In the genomic region with DNA sequence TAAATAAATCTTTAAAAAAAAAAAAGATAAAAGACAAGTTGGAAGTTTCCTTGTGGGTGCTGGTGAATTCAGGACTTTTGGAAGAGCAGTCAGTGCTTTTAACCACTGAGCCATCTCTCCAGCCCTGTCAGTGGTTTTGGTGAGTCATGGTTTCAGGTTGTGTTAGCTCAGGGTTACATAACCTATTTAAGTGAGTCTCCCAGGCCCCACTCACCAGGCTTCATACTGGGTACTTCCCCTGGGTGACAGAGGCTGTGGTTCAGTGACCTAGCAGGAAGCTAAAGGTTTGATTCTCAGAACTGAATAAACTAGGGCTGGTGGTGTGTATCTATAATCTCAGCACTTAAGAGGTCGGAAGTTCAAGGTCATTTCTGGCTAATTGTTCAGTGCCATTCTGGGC, we compare ENCODE assay signal across 12 mouse cellular contexts. TPM values are rescaled to one million over a fixed set of nuclear protein-coding genes. Genes with fewer than 3 reads are reported as not detected.
DNase-seq lines count a peak whose midpoint lies in the region; ATAC-seq and TF ChIP-seq lines count a peak whose summit lies in the region.
"Had no signal": no experiment of that assay in that cellular context is flagged by ENCODE, and none has a peak within 500 bp of the region (broad histone marks: within the 10 kb centered on the region; RNA-seq: fewer than 3 reads in every experiment).

No protein-coding gene starts in this region.

- peaks cover 2% of the 10 kb centered on the region; the same call in 1 of the 2 replicates for H3K4me1 ChIP-seq in liver, embryonic 16.5 days (ENCODE audit: control insufficient read depth, low read depth, low read length)
- peaks cover 8% of the 10 kb centered on the region; the same call in 1 of the 2 replicates for H3K4me1 ChIP-seq in spleen, adult 2 months (ENCODE audit: control insufficient read depth, insufficient read depth, insufficient read length)
- no peaks in the 10 kb centered on the region for H3K4me1 ChIP-seq in midbrain, embryonic 14.5 days (ENCODE audit: control insufficient read depth, insufficient read depth, low read length)
- H3K4me1 ChIP-seq in hindbrain, embryonic 10.5 days (replicated peaks): 0 out of 2 replicates have a peak, but pooled peaks cover 3% of the 10 kb centered on the region

- DNase-seq in 416B (ENCODE audit: low read depth): peak; percentile 92
- peak; percentile 85 for DNase-seq in CD4-positive, CD25-positive, alpha-beta regulatory T cell, adult 2 months (ENCODE audit: low read depth, low spot score)
- DNase-seq in spleen, adult 2 months (ENCODE audit: low read depth in 1 of 2, low spot score in 2 of 2): peak; percentile 67 to 82
- no peak for DNase-seq in midbrain, embryonic 14.5 days
- no peak for DNase-seq in hindbrain, embryonic 10.5 days (ENCODE audit: low spot score)
- no peak for DNase-seq in urinary bladder, postnatal 25 days (ENCODE audit: low spot score)
- no peak for DNase-seq in heart, postnatal 25 days (ENCODE audit: low spot score)
- DNase-seq: cerebellum, adult 18-20 months; kidney, adult 8-10 months; layer of hippocampus, adult 9-11 months had no signal

- H3K9ac ChIP-seq in liver, embryonic 16.5 days (ENCODE audit: low read depth, low read length): no peak overlapping the region
- H3K9ac ChIP-seq in midbrain, embryonic 14.5 days (replicated peaks; ENCODE audit: low read length): no peak overlapping the region
- H3K9ac ChIP-seq: liver, embryonic 15.5 days had no signal

- no peak for TF ChIP-seq POLR2A in spleen, adult 2 months (IDR thresholded peaks at IDR 0.05; ENCODE audit: low read depth, low read length)

- no peaks in the 10 kb centered on the region for H3K36me3 ChIP-seq in liver, embryonic 16.5 days (ENCODE audit: control insufficient read depth, insufficient read depth)
- no peaks in the 10 kb centered on the region for H3K36me3 ChIP-seq in spleen, adult 2 months (ENCODE audit: control insufficient read depth, insufficient read depth, low read length)
- no peaks in the 10 kb centered on the region for H3K36me3 ChIP-seq in midbrain, embryonic 14.5 days (ENCODE audit: control insufficient read depth, insufficient read depth, low read length)
- H3K36me3 ChIP-seq in hindbrain, embryonic 10.5 days: no peaks in the 10 kb centered on the region
- H3K36me3 ChIP-seq: liver, embryonic 15.5 days had no signal

- intact Hi-C loops in heart, postnatal 25 days (cut with DNase I): loop anchor here (10.0 kb wide), 1 partner anchor 195 kb away; no protein-coding TSS in a partner anchor

- ATAC-seq in liver, embryonic 16.5 days (ENCODE audit: low read depth): peak; percentile 58
- ATAC-seq in midbrain, embryonic 14.5 days (ENCODE audit: low FRiP score, low TSS enrichment): no peak

- H3K27me3 ChIP-seq in liver, embryonic 16.5 days (ENCODE audit: control insufficient read depth, insufficient read depth, low read depth, low read length): no peaks in the 10 kb centered on the region
- no peaks in the 10 kb centered on the region for H3K27me3 ChIP-seq in spleen, adult 2 months (ENCODE audit: control insufficient read depth, insufficient read depth, low read length)
- no peaks in the 10 kb centered on the region for H3K27me3 ChIP-seq in midbrain, embryonic 14.5 days (ENCODE audit: control insufficient read depth, insufficient read depth, low read length)
- no peaks in the 10 kb centered on the region for H3K27me3 ChIP-seq in hindbrain, embryonic 10.5 days (ENCODE audit: insufficient read depth, poor library complexity, severe bottlenecking)
- H3K27me3 ChIP-seq: liver, embryonic 15.5 days had no signal

- no peak for TF ChIP-seq CTCF in spleen, adult 2 months (IDR thresholded peaks at IDR 0.05; ENCODE audit: extremely low read depth, insufficient read depth, insufficient read length, insufficient replicate concordance)

- no peak overlapping the region for H3K4me3 ChIP-seq in liver, embryonic 16.5 days (ENCODE audit: low read depth, low read length)
- H3K4me3 ChIP-seq in spleen, adult 2 months (ENCODE audit: extremely low read depth, insufficient read depth, insufficient read length): no peak overlapping the region
- H3K4me3 ChIP-seq in midbrain, embryonic 14.5 days (replicated peaks; ENCODE audit: low read depth, low read length): no peak overlapping the region
- H3K4me3 ChIP-seq in hindbrain, embryonic 10.5 days: no peak overlapping the region
- H3K4me3 ChIP-seq: liver, embryonic 15.5 days had no signal

- WGBS in liver, embryonic 16.5 days (ENCODE audit: insufficient replicate concordance): 43% methylated on average over 1 of the region's 1 CpGs
- whole genome bisulfite sequencing in spleen, adult 2 months: 24% methylated on average over 1 of the region's 1 CpGs
- 92% methylated on average over 1 of the region's 1 CpGs for WGBS in midbrain, embryonic 14.5 days
- WGBS in hindbrain, embryonic 10.5 days: 82% methylated on average over 1 of the region's 1 CpGs

- no peak overlapping the region for H3K27ac ChIP-seq in liver, embryonic 16.5 days (ENCODE audit: low read length)
- peak overlapping the region; percentile 65 for H3K27ac ChIP-seq in spleen, adult 2 months (ENCODE audit: insufficient read depth, low read length)
- no peak overlapping the region for H3K27ac ChIP-seq in midbrain, embryonic 14.5 days (replicated peaks; ENCODE audit: low read depth, low read length)
- H3K27ac ChIP-seq in hindbrain, embryonic 10.5 days: no peak overlapping the region
- H3K27ac ChIP-seq: liver, embryonic 15.5 days had no signal

- no peak overlapping the region for H3K4me2 ChIP-seq in liver, embryonic 16.5 days (ENCODE audit: low read depth, low read length)
- no peak overlapping the region for H3K4me2 ChIP-seq in midbrain, embryonic 14.5 days (ENCODE audit: low read length)
- H3K4me2 ChIP-seq: liver, embryonic 15.5 days had no signal

- H3K9me3 ChIP-seq in liver, embryonic 16.5 days (replicated peaks; ENCODE audit: control insufficient read depth, low read length): no peaks in the 10 kb centered on the region
- H3K9me3 ChIP-seq in midbrain, embryonic 14.5 days (ENCODE audit: control insufficient read depth, low read length): no peaks in the 10 kb centered on the region
- no peaks in the 10 kb centered on the region for H3K9me3 ChIP-seq in hindbrain, embryonic 10.5 days
- H3K9me3 ChIP-seq: liver, embryonic 15.5 days had no signal

RNA-seq across cellular contexts. Expression of a gene that starts 6.1 kb away (rescaled TPM):
- 20.2 and 23.4 TPM in 2 replicates for polyA plus RNA-seq in liver, embryonic 16.5 days (2015; fragmentation: Nextera tagmentation; extraction: Ambion mirVana)
- polyA plus RNA-seq in spleen, adult 2 months (2012; rRNA removed): 30.2 and 44.3 TPM in 2 replicates
- 162 and 179 TPM in 2 replicates for polyA plus RNA-seq in midbrain, embryonic 14.5 days (2014; fragmentation: Nextera tagmentation; extraction: Ambion mirVana)
- polyA plus RNA-seq in hindbrain, embryonic 10.5 days (2016; fragmentation: Nextera tagmentation; extraction: Ambion mirVana): 153 and 173 TPM in 2 replicates
- 10 to 100 TPM; 46.4 to 48.1 TPM for total RNA-seq in heart, postnatal 25 days (2021)

RNA-seq across cellular contexts. Expression of a gene that starts 17.2 kb away (rescaled TPM):
- polyA plus RNA-seq in liver, embryonic 16.5 days (2015; fragmentation: Nextera tagmentation; extraction: Ambion mirVana): 11.5 and 12.5 TPM in 2 replicates
- 22.0 and 29.0 TPM in 2 replicates for polyA plus RNA-seq in spleen, adult 2 months (2012; rRNA removed)
- polyA plus RNA-seq in midbrain, embryonic 14.5 days (2014; fragmentation: Nextera tagmentation; extraction: Ambion mirVana): 19.4 and 20.5 TPM in 2 replicates
- polyA plus RNA-seq in hindbrain, embryonic 10.5 days (2016; fragmentation: Nextera tagmentation; extraction: Ambion mirVana): 21.5 and 23.7 TPM in 2 replicates
- 1 to 10 TPM; 6.9 to 7.1 TPM for total RNA-seq in heart, postnatal 25 days (2021)

RNA-seq across cellular contexts. Expression of a gene that starts 17.3 kb away (rescaled TPM):
- 13.9 and 14.1 TPM in 2 replicates for polyA plus RNA-seq in liver, embryonic 16.5 days (2015; fragmentation: Nextera tagmentation; extraction: Ambion mirVana)
- 14.9 and 17.6 TPM in 2 replicates for polyA plus RNA-seq in spleen, adult 2 months (2012; rRNA removed)
- 68.8 and 86.9 TPM in 2 replicates for polyA plus RNA-seq in midbrain, embryonic 14.5 days (2014; fragmentation: Nextera tagmentation; extraction: Ambion mirVana)
- 33.8 and 38.4 TPM in 2 replicates for polyA plus RNA-seq in hindbrain, embryonic 10.5 days (2016; fragmentation: Nextera tagmentation; extraction: Ambion mirVana)
- total RNA-seq in heart, postnatal 25 days (2021): 10 to 100 TPM; 52.2 to 55.9 TPM

Comparison
In these comparisons a context has a peak if more than half of its experiments do, and no peak if none do; other contexts are left out.
1. DNase-seq: peak in 416B (single experiment), CD4-positive, CD25-positive, alpha-beta regulatory T cell, adult 2 months (single experiment) and spleen, adult 2 months (2 of 2); none in midbrain, embryonic 14.5 days (single experiment), hindbrain, embryonic 10.5 days (single experiment), urinary bladder, postnatal 25 days (single experiment) and heart, postnatal 25 days (single experiment).